Mouse (Mus musculus): ENCODE results near the gene Fgf14.

DNA sequence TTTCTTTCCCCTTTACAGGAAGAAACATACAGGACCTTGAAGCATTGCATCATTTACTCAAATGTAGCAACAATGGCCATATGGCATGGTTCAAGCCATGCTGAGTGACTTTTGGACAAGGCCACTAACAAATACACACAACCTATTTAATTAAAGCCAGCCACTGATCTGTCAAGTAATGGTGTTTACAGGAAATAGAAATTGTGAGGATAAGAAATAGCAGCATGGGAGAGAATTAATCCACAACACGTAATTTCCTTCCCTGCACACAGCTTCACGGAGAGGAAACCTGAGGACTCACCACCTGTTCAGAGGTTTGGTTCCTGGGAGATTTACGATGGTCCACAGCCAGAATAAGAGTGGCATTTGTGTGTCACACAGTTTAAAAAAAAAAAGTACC lies 140.8 kb downstream of the Fgf14 start:
- no peak for TF ChIP-seq POLR2A (IDR thresholded peaks at IDR 0.05; ENCODE audit: insufficient read depth, low read depth, low read length)
- no peak for TF ChIP-seq CTCF (IDR thresholded peaks at IDR 0.05; ENCODE audit: insufficient read depth, low read depth, low read length)
